Mouse (Mus musculus) megakaryocyte, embryonic 14.5 days (primary cell): ENCODE data around the gene Sorcs2. TPM values are rescaled to one million over a fixed set of nuclear protein-coding genes. Genes with fewer than 3 reads are reported as not detected.

ENCODE experiments used
- H3K27me3 ChIP-seq: replicated peaks from 2 replicates; pipeline ENCODE3; 2012; ENCODE audit warnings: inconsistent platforms
- H3K36me3 ChIP-seq: replicated peaks from 2 replicates; pipeline ENCODE3; 2012; ENCODE audit warnings: low read length, inconsistent platforms, mixed read lengths
- H3K4me1 ChIP-seq: 2 replicates; pipeline ENCODE4 v1.6.1; 2012; ENCODE audit warnings: inconsistent platforms
- H3K4me3 ChIP-seq: replicated peaks from 2 replicates; pipeline ENCODE3; 2012; ENCODE audit warnings: moderate library complexity, mild to moderate bottlenecking, inconsistent platforms
- H3K9me3 ChIP-seq: 2 replicates; pipeline ENCODE4 v1.6.1; 2012; ENCODE audit warnings: inconsistent platforms
- FLI1 ChIP-seq: IDR thresholded peaks from 2 replicates; pipeline ENCODE4 v1.6.1; 2012; ENCODE audit warnings: low read length, inconsistent platforms, mixed read lengths
- GATA1 ChIP-seq: IDR thresholded peaks from 3 replicates; pipeline ENCODE4 v1.6.1; 2012; ENCODE audit warnings: mixed read lengths, low read length, inconsistent platforms, borderline replicate concordance
- polyA plus RNA-seq: library from polyadenylated mRNA; stranded (reverse); fragments of >175 nt; gene quantifications from 2 replicates; pipeline ENCODE4 v1.2.3, GENCODE M21; 2012; ENCODE audit warnings: low replicate concordance; ENCODE audit not compliant: insufficient read depth

Gene Sorcs2
- polyA plus RNA-seq, 1 experiment, result not detected

- Histone ChIP-seq H3K4me1 (no peaks in the 10 kb centered on the region), H3K4me3 (no peak overlapping the region), H3K9me3 (no peaks in the 10 kb centered on the region), H3K36me3 (no peaks in the 10 kb centered on the region), H3K27me3 (peaks cover 44% of the 10 kb centered on the region)
- TF ChIP-seq GATA1, result no peak
- no peak for TF ChIP-seq FLI1
Observed at GRCm38 (mm10) chr5:36144560-36144959, 253.4 kb downstream of the Sorcs2 start.

DNA sequence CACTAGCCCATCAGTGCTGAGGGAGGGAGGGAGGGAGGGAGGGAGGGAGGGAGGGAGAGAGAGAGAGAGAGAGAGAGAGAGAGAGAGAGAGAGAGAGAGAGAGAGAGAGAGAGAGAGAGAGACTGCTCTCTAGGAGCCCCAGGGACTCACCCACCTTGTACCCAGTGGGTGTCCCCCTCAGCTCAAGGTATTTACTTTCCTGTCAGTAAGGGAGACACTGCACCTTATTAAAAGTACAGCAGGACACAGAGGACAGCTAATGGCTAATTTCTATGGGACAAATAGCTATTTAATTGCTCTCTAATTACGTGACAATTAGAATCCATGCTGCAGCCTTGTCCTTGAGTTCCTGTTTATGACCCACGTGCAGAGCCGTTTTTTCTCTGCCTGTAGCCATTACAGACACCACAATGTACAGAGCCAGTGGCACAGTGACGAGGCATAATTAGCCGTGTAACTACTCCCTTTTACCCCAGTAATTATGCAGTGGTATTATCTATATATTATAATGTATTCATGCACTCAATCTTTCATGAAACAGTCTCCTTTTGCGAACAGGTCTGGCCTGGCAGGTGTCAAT lies 256.2 kb downstream of the Sorcs2 start:
- no peaks in the 10 kb centered on the region for H3K4me1 ChIP-seq
- no peaks in the 10 kb centered on the region for H3K9me3 ChIP-seq
- no peak overlapping the region for H3K4me3 ChIP-seq
- TF ChIP-seq GATA1 (no peak), FLI1 (no peak)
- H3K27me3 ChIP-seq, result peaks cover 38% of the 10 kb centered on the region
- no peaks in the 10 kb centered on the region for H3K36me3 ChIP-seq

DNA sequence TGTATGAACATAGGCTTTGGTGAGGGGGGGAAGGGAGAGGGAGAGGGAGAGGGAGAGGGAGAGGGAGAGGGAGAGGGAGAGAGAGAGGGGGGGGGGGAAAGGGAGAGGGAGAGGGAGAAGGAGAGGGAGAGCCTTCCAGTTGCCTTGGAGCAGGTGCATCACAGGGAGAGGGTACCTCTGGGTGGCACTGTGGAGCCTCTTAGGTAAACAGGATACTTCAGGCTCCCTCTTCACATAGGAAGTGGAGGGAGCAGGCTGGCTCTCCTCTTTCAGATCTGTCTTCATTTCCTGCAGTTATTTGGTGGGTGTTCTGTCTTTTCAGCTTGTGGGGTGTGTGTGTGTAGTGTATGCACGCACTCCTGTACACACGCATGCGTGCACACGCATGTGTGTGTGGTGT lies 256.8 kb downstream of the Sorcs2 start:
- Histone ChIP-seq H3K4me1 (no peaks in the 10 kb centered on the region), H3K9me3 (no peaks in the 10 kb centered on the region), H3K4me3 (no peak overlapping the region), H3K36me3 (no peaks in the 10 kb centered on the region), H3K27me3 (peaks cover 36% of the 10 kb centered on the region)
- TF ChIP-seq GATA1 (no peak), FLI1 (no peak)

DNA sequence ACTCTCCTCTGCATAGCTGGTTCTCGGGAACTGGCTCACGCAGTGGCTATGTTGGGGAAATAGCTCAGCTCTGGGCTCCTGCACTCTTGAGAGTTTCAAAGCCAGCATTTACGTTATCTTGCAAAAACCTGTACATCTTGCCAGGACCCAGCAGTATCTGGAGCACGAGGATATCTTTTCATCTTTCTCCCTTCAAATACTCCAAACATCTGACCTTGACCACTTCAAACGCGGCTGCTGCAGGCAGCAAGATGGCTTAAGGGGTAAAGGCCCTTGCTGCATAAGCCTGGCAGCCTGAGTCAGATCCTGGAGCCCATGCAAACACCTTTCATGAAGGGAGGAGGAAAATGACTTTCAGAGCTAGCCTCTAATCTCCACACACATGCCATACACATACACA lies 258.2 kb downstream of the Sorcs2 start:
- no peaks in the 10 kb centered on the region for H3K4me1 ChIP-seq
- H3K9me3 ChIP-seq, result no peaks in the 10 kb centered on the region
- no peaks in the 10 kb centered on the region for H3K36me3 ChIP-seq
- peaks cover 35% of the 10 kb centered on the region for H3K27me3 ChIP-seq
- TF ChIP-seq FLI1 (no peak), GATA1 (no peak)
- no peak overlapping the region for H3K4me3 ChIP-seq

- H3K36me3 ChIP-seq, result no peaks in the 10 kb centered on the region
- H3K4me1 ChIP-seq, result no peaks in the 10 kb centered on the region
- TF ChIP-seq GATA1, result no peak
- TF ChIP-seq FLI1, result no peak
Observed at GRCm38 (mm10) chr5:36135874-36136542, 261.9 kb downstream of the Sorcs2 start.

DNA sequence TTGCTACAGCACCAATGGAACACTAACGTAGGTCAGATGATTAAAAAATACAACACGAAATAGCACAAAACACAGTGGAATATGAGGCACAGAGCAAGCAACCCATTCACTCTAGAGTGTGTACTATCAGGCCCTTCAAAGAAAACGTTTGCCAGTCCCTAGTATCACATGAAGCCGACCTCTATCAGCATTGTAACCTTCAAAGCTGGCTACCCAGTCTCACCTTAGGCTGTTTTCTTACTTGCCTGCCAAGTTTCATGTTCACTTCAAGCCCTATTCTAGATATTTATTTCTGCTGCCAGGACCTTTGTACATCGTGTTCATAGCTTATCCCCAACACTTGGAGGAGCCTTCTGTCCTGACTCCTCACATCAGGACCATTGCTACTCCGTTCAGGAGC lies 263.6 kb downstream of the Sorcs2 start:
- Histone ChIP-seq H3K9me3 (no peaks in the 10 kb centered on the region), H3K4me1 (no peaks in the 10 kb centered on the region), H3K27me3 (peaks cover 25% of the 10 kb centered on the region), H3K4me3 (no peak overlapping the region), H3K36me3 (no peaks in the 10 kb centered on the region)
- TF ChIP-seq GATA1 (no peak), FLI1 (no peak)

More at GRCm38 (mm10) chr5:36135874-36136542, 261.9 kb downstream of the Sorcs2 start:
- Histone ChIP-seq H3K27me3 (peaks cover 31% of the 10 kb centered on the region), H3K9me3 (no peaks in the 10 kb centered on the region), H3K4me3 (no peak overlapping the region)

DNA sequence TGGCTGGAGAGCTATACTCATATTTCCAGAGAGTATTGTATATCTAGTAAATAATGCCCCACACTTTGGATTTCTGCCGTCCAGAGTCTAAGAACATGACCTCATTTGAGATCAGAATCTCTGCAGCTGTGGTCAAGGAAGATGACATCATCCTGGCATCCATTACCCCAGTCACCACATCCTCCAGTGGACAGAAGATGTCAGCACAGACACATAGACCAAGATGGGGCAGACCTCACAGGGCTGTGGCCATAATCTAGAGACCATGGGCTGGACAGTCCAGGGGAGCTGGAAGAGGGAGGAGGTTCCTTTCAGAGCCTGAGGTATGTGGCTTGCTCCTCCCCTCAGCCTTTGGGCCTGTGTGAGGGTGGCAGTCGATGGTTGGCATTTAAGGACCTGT lies 264.0 kb downstream of the Sorcs2 start:
- TF ChIP-seq FLI1 (no peak), GATA1 (no peak)

DNA sequence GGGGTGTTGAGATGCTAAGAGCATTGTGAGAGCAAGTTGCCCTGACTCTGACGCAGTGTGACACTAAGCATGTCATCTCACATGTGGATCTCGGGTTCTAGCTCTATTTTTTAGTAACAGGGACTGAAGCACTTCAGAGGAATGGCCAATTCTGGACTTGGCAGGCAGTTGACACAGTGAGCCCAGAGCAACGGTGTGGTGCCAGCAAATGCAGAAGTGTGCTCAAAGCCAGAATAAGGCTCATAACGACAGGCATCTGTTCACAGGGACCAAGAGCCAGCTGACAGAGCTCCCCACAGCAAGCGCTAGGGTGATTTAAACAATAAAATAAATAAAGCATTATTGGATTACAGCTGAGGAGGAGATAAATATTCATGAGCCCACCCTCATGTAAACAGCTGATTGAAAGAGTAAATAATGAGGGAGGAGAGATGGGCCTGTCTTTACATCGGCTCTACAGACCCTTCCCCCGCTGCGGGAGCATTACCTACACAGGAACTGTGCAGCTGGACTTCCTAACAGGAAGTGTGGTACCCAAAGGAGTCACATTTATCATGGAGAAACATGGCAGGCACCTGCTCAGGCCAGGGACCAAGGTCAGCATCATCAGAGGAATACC lies 267.4 kb downstream of the Sorcs2 start:
- peaks cover 32% of the 10 kb centered on the region for H3K27me3 ChIP-seq
- no peak overlapping the region for H3K4me3 ChIP-seq

More for the DNA sequence above, 264.0 kb downstream of the Sorcs2 start:
- Histone ChIP-seq H3K27me3 (peaks cover 28% of the 10 kb centered on the region), H3K4me3 (no peak overlapping the region), H3K4me1 (no peaks in the 10 kb centered on the region), H3K9me3 (no peaks in the 10 kb centered on the region), H3K36me3 (no peaks in the 10 kb centered on the region)

DNA sequence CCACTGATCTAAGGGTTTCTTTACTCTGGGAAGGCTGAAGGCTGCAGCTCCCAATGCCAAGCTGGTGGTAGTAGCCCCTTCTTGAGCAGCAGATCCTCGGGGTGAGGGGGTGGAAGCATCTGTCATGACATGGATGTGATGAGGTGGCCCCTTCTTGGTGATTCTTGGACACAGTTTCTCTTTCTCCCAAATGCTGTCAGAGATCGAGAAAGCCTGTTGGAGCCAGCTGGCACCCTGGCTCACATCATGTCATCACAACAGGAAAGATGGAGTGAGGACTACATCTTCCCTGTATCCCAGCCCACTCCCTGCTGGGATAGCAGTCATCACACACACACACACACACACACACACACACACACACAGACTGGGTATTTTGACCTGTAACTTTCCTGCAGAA lies 268.3 kb downstream of the Sorcs2 start:
- no peak for TF ChIP-seq FLI1
- no peak for TF ChIP-seq GATA1
- no peak overlapping the region for H3K4me3 ChIP-seq
- no peaks in the 10 kb centered on the region for H3K36me3 ChIP-seq

More for the DNA sequence above, 267.4 kb downstream of the Sorcs2 start:
- no peak for TF ChIP-seq FLI1
- TF ChIP-seq GATA1, result no peak
- Histone ChIP-seq H3K4me1 (no peaks in the 10 kb centered on the region), H3K9me3 (no peaks in the 10 kb centered on the region), H3K36me3 (no peaks in the 10 kb centered on the region)

GRCm38 (mm10) chr5:36128513-36128912 lies 269.4 kb downstream of the Sorcs2 start:
- Histone ChIP-seq H3K4me1 (no peaks in the 10 kb centered on the region), H3K36me3 (no peaks in the 10 kb centered on the region)

More for the DNA sequence above, 268.3 kb downstream of the Sorcs2 start:
- Histone ChIP-seq H3K4me1 (no peaks in the 10 kb centered on the region), H3K9me3 (no peaks in the 10 kb centered on the region), H3K27me3 (peaks cover 34% of the 10 kb centered on the region)

More at GRCm38 (mm10) chr5:36128513-36128912, 269.4 kb downstream of the Sorcs2 start:
- no peak overlapping the region for H3K4me3 ChIP-seq
- TF ChIP-seq GATA1 (no peak), FLI1 (no peak)
- H3K9me3 ChIP-seq, result no peaks in the 10 kb centered on the region
- H3K27me3 ChIP-seq, result peaks cover 36% of the 10 kb centered on the region
